Mouse (Mus musculus) ES-E14 (cell line): Measurements from ENCODE around the gene Btbd18. TPM values are rescaled to one million over a fixed set of nuclear protein-coding genes. Genes with fewer than 3 reads are reported as not detected.

Experiments used
- DNase-seq: peaks from one replicate; pipeline ENCODE4 v3.0.0-alpha.2; 2013; ENCODE audit warnings: low read depth, low spot score
- H3K27ac ChIP-seq: 2 replicates; pipeline ENCODE4 v1.5.1; 2012; ENCODE audit warnings: low read depth, mild to moderate bottlenecking, low read length, moderate library complexity, mixed read lengths; ENCODE audit not compliant: poor library complexity, insufficient read depth, severe bottlenecking
- H3K36me3 ChIP-seq: 2 replicates; pipeline ENCODE4 v1.6.1; 2012; ENCODE audit warnings: mild to moderate bottlenecking, low read length, moderate library complexity, mixed read lengths; ENCODE audit not compliant: control insufficient read depth, poor library complexity, insufficient read depth, severe bottlenecking
- H3K4me1 ChIP-seq, 2 experiments: fragments of 150-350 bp in 1 of 2; sonication (generic) in 1 of 2; 2 replicates each; pipeline ENCODE4 v1.6.1; 2012; ENCODE audit warnings: low read length in 2 of 2, mild to moderate bottlenecking in 1 of 2, mixed read lengths in 1 of 2; ENCODE audit not compliant: control insufficient read depth in 2 of 2, insufficient read depth in 2 of 2, poor library complexity in 1 of 2
- H3K4me3 ChIP-seq, 2 experiments: fragments of 150-350 bp in 1 of 2; sonication (generic) in 1 of 2; 2 replicates each; pipeline ENCODE4 v1.5.1; 2012; ENCODE audit warnings: low read length in 2 of 2, low read depth in 1 of 2, mild to moderate bottlenecking in 1 of 2, mixed read lengths in 1 of 2; ENCODE audit not compliant: insufficient read depth in 1 of 2, poor library complexity in 1 of 2, severe bottlenecking in 1 of 2
- H3K9ac ChIP-seq: 2 replicates; pipeline ENCODE4 v1.6.1; 2012; ENCODE audit warnings: low read depth, mild to moderate bottlenecking, low read length, mixed read lengths; ENCODE audit not compliant: poor library complexity, insufficient read depth, severe bottlenecking
- H3K9me3 ChIP-seq: fragments of 150-350 bp; sonication (generic); 2 replicates; pipeline ENCODE4 v1.6.1; 2012; ENCODE audit warnings: low read depth, mild to moderate bottlenecking, low read length; ENCODE audit not compliant: control insufficient read depth, insufficient read depth
- CHD2 ChIP-seq: IDR thresholded peaks from 2 replicates; pipeline ENCODE4 v1.6.1; 2014; ENCODE audit warnings: mild to moderate bottlenecking, low read depth, low read length, inconsistent platforms
- HCFC1 ChIP-seq: IDR thresholded peaks from 2 replicates; pipeline ENCODE4 v1.6.1; 2012; ENCODE audit warnings: low read length, inconsistent platforms, borderline replicate concordance; ENCODE audit not compliant: insufficient read depth
- MAFK ChIP-seq: IDR thresholded peaks from 2 replicates; pipeline ENCODE4 v1.6.1; 2014; ENCODE audit warnings: mild to moderate bottlenecking, low read depth, low read length, inconsistent platforms; ENCODE audit not compliant: insufficient read depth
- ZC3H11A ChIP-seq: IDR thresholded peaks from 2 replicates; pipeline ENCODE4 v1.6.1; 2012; ENCODE audit warnings: low read depth, mild to moderate bottlenecking, inconsistent platforms, low read length, borderline replicate concordance
- ZNF384 ChIP-seq: IDR thresholded peaks from 2 replicates; pipeline ENCODE4 v1.6.1; 2012; ENCODE audit warnings: low read depth, low read length, inconsistent platforms
- in situ Hi-C, 2 experiments: fragments of 600-800 bp; cut with MboI; formaldehyde crosslinking; loops; one replicate each; pipeline ENCODE4 v1.15.1; 2025; ENCODE audit warnings: low sequenced_read_pairs in 2 of 2, inconsistent platforms in 1 of 2; ENCODE audit not compliant: unreplicated experiment in 2 of 2
- total RNA-seq: library from RNA; depleted of rRNA; stranded (reverse); fragments of 300-350 nt; gene quantifications from 2 replicates; pipeline ENCODE4 v1.2.3, GENCODE M21; 2012

Gene Btbd18
- total RNA-seq, 1 experiment: 3.6 TPM

DNA sequence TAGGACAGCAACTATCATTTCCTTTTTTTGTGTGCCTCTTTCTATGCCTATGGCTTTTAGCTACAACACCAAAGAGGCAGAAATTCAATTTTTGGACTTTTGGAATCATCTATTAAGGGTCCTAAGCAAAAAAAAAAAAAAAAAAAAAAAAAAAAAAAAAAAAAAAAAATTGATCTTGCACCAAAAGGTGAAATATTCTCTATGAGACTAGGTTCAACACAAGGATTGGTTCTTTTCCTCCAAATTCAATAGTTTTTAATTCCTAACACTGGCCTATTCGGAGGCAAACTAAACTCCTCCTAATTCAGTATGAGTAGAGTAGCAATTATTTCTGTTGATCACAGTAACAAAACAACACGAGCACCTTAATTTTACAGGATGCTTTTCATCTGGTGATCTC is 53.0 kb downstream of the Btbd18 start:
- peaks cover 5% of the 10 kb centered on the region in 2 experiments for H3K4me1 ChIP-seq
- H3K36me3 ChIP-seq: peaks cover 2% of the 10 kb centered on the region
- in situ Hi-C loops: no loop called here

DNA sequence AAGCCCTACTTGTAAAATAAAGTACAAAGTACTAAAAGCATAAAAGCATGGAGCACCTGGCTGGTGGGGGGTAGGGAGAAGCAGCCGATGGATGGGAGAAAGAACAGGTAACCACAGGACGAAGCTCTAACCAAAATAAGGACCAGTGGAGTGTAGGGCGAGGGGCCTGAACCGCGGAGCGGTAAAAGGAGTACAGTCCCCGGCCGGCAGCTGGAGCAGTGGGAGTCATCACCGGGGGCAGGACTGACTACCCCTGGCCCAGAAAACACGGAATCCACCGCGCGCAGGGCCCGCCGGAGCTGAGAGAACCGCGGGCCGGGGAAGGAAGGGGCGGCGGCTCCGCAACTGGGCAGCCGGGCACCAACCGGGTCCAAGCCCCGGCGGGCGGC is 55.5 kb downstream of the Btbd18 start:
- Histone ChIP-seq H3K4me1 (peaks cover 3 to 5% of the 10 kb centered on the region in 2 experiments; a peak in 3 of 4 replicates), H3K36me3 (peaks cover 2% of the 10 kb centered on the region), H3K9me3 (no peaks in the 10 kb centered on the region), H3K27ac (peak overlapping the region; percentile 88), H3K4me3 (peak overlapping the region; percentile 84 to 87), H3K9ac (peak overlapping the region; percentile 85)
- TF ChIP-seq ZNF384 (0 out of 2 replicates have a peak, but pooled peaks have one; percentile 16), ZC3H11A (no peak), MAFK (no peak)
- no peak for DNase-seq
- in situ Hi-C loops: no loop called here

More for the DNA sequence above, 53.0 kb downstream of the Btbd18 start:
- Histone ChIP-seq H3K9me3 (no peaks in the 10 kb centered on the region), H3K9ac (no peak overlapping the region), H3K27ac (no peak overlapping the region), H3K4me3 (no peak overlapping the region)
- TF ChIP-seq MAFK (no peak), HCFC1 (no peak), ZNF384 (peak; percentile 72)
- no peak for DNase-seq

DNA sequence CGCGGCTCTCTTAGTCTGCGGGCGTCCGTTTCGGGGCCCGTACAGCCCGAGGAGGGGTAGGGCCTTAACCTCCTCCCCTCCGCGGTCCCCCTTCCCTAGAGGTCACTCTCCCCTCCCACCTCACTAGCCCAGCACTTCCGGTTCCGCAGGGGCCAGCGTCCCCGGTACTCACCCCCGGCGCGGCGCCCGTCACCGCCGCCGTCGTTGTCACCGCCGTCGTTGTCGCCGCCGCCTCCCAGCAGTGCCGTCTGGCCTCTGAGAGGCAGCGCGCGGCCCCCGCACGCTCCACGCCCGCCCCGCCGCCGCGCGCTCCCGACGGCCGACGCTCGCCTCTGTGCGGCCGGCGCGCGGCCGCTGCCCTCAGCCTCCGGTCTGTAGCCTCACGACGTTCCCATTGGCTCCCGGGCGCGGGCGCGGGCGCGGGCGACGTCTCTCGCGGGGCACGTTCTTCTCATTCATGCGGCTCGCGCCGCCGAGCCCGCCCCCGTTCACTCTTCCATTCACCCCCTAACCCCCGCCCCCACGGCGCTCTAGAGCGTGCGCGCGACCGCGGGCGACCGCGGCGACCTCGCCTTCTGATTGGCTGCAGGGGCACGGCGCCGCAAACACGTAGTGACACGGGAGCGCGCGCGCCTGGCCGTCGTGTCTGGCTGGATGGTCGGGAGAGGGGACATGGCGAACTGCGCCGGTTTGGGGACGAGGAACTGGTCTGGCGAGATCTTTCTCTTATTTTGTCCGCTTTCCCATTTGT is 56.1 kb downstream of the Btbd18 start, which contains the start of gene Zdhhc5:
Gene Zdhhc5, minus strand, starts transcription at position 370 of the 751 bp plus-strand sequence.
- Histone ChIP-seq H3K27ac (peak within 1 kb of the TSS; percentile 88), H3K9me3 (no peaks in the 10 kb centered on the region), H3K9ac (peak within 1 kb of the TSS; percentile 85), H3K36me3 (peaks cover 2% of the 10 kb centered on the region), H3K4me1 (peaks cover 3 to 5% of the 10 kb centered on the region in 2 experiments; a peak in 3 of 4 replicates), H3K4me3 (peak within 1 kb of the TSS; percentile 84 to 90)
- peak; percentile 97 for DNase-seq
- in situ Hi-C loops: no loop called here
- TF ChIP-seq CHD2 (peak; percentile 35; the same call in 1 of the 2 replicates), MAFK (no peak)

DNA sequence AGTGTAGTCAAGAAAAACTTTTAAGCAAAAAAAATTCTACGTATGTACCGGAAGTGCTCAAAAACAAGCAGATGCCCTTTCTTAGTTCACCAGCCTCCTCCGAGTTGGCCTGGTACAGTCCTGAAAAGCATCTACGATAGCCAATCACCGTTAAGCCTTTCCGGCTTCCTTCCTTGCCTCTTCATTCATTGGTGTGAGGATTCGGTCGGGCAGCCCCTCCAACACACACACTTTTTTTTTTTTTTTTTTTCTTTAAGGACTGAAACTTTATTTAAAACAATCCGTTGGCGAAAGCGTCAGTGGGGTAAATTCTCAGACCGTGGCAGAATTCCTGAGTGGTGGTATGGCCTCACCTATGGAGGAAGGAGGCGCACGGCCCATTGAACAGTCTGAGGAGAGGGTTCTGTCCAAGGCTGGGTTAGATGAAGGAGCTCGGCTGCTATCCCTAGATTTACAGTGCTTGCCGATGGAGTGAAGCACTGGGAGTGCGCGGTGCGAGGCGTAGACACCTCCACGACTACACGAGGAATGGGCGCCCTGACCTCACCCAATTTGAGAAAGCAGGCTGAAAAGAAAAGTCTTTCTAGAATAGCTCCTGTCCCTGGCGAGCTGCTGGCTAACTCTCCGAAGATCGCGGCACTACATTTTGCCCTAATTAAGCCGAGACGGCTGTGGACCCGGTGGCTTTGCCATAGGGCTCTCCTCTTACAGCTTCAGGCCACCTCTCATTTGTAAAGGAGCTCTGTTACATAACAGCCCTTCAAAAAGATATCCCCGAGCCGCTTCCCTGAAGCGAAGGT is 56.9 kb downstream of the Btbd18 start:
- Histone ChIP-seq H3K36me3 (no peaks in the 10 kb centered on the region), H3K27ac (peak overlapping the region; percentile 57), H3K4me1 (peaks cover 3 to 5% of the 10 kb centered on the region in 2 experiments; a peak in 3 of 4 replicates), H3K9me3 (no peaks in the 10 kb centered on the region), H3K9ac (peak overlapping the region; percentile 81), H3K4me3 (peak overlapping the region; percentile 74 to 90)
- peak; percentile 86 for DNase-seq
- in situ Hi-C loops: no loop called here
- TF ChIP-seq CHD2 (peak; percentile 78), HCFC1 (peak; percentile 87), MAFK (peak; percentile 86), ZNF384 (peak; percentile 100), ZC3H11A (no peak)
